Mouse (Mus musculus) brain, embryonic 14.5 days (tissue): ENCODE measurements around the gene Ltk.

Experiments used
- CTCF ChIP-seq: fragments of 200-500 bp; IDR thresholded peaks from 2 replicates; pipeline ENCODE4 v1.5.1; 2012; ENCODE audit warnings: inconsistent platforms, mild to moderate bottlenecking, moderate library complexity, borderline replicate concordance; ENCODE audit not compliant: insufficient read depth, insufficient read length; ENCODE audit errors: extremely low read depth
- POLR2A ChIP-seq: fragments of 200-500 bp; IDR thresholded peaks from 2 replicates; pipeline ENCODE4 v1.6.1; 2012; ENCODE audit warnings: mild to moderate bottlenecking, inconsistent platforms, borderline replicate concordance; ENCODE audit not compliant: poor library complexity, insufficient read depth, insufficient read length, severe bottlenecking; ENCODE audit errors: extremely low read depth

DNA sequence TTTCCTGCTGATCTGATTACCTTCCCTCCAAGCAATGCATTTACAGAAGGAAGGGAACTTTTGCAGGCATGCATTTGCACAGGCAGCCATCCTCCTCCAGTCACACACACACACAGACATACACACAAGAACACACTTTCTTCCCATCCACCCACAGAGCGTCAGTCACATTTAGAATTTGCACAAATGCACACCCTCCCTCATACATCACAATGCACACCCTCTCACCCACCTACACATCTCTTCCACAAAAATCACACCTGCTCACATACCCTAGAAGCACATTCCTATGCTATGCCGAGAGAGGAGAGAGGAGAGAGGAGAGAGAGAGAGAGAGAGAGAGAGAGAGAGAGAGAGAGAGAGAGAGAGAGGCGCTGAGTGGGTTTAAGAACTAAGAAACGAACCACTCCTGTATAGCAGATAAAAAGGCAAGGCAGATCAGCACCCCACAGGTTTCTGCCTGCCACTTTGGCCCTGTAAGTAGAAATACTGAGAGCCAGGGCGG lies 37.1 kb upstream of the Ltk start, which contains the start of gene Tyro3:
- TF ChIP-seq CTCF (no peak), POLR2A (no peak)
